Mouse (Mus musculus): ENCODE results near the gene Parvb.
"Not testable (repeated sequence)": the region's sequence is repeated elsewhere in the genome, so short reads cannot be mapped to it uniquely, and the experiment has no call there.

The Parvb gene

GRCm38 (mm10) chr15:84256864-84257263 lies 25.0 kb downstream of the Parvb start:
- DNase-seq (ENCODE audit: low spot score in 2 of 2): no peak

DNA sequence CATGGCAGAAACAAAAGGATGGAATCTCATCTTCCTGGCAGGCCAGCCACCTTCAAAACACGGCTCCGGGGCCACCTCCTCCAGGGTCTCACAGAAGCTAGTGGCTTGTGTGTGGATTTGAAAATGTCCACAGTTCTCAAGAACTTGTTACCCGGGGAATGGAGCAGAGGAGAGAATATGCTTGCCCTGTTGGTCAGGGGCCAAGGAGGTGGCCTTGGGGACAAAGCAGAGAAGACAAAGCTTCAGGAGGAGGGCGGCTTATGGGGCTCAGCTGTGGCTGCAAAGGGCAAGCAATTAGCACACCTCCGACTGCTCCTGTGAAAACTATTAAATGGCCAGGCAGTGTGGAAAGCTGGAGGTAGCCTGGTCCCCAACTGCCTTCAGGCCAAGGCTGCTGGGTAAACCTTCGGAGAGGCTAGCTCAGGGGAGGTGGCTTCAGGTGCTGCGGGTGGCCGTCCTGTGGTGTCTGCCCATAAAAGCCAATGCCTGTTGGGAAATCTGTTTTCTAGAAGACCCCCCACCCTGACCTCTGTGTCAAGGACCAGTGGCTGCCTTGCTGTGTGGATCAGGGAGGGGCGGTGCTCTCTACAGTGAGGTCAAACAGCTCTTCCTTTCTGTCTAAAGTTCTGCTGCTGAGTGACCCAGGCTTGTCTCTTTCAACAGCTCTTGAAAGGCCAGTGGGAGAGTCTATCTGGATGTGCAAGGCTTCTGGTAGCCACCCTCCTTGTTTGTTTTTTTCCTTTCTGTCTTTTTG lies 26.9 kb downstream of the Parvb start:
- no peak for DNase-seq (ENCODE audit: low spot score in 2 of 2)

- peak; percentile 49 to 55 for DNase-seq (ENCODE audit: low spot score in 2 of 2)
Measured at GRCm38 (mm10) chr15:84260123-84260822, 28.4 kb downstream of the Parvb start.

GRCm38 (mm10) chr15:84262630-84263029 lies 30.8 kb downstream of the Parvb start:
- no peak for DNase-seq (ENCODE audit: low spot score in 2 of 2)

- DNase-seq (ENCODE audit: low spot score in 2 of 2): no peak
Measured at GRCm38 (mm10) chr15:84263573-84263972, 31.7 kb downstream of the Parvb start.

GRCm38 (mm10) chr15:84265141-84265540 lies 33.3 kb downstream of the Parvb start:
- DNase-seq (ENCODE audit: low spot score in 2 of 2): no peak

- no peak for DNase-seq (ENCODE audit: low spot score in 2 of 2)
Measured at GRCm38 (mm10) chr15:84266290-84266689, 34.4 kb downstream of the Parvb start.

GRCm38 (mm10) chr15:84267720-84268260 lies 35.9 kb downstream of the Parvb start:
- no peak for DNase-seq (ENCODE audit: low spot score in 2 of 2)

DNA sequence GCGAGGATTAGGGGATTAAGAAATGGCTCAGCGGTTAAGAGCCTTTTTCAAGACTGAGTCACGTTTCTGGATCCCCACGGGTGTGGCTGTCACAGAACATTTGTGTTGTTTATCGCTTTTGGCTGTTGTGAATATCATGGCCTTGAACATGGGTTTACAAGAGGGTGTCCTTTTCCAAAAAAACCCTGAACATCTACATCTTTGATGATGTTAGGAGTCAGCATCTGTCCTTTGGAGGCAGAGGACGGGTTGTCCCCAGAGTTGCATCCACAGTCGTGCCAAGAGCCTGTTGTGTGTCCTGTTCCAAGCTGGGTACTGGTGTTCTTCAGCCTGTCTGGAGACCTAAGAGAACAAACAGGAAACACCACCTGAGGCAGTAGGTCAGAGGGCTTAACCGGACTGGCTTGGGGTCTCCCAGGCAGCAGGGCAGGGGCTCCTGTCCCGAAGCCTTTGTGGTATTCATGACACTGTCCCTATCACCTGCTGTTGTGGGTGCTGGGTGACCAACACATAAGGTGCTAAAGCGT lies 37.3 kb downstream of the Parvb start:
- no peak for DNase-seq (ENCODE audit: low spot score in 2 of 2)

DNA sequence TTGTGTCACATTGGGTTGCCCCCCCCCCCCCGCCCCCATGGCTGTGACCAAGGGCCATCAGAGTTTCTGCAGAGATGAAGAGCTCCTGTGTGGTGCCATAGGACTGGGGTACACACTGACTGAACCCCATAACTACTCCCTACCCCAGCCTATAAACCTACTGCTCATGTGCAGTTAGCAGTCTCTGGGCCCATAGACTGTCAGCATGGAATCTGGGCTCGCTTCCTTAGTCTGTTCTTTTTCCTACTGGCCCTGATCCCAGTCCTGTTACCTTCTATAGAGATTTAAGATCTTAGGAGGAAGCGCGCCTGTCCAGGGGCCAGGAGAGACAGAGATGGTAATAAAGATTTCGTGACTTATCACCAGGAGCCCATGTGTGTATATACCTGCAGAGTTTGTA lies 38.2 kb downstream of the Parvb start:
- DNase-seq (ENCODE audit: low spot score in 2 of 2): no peak

DNA sequence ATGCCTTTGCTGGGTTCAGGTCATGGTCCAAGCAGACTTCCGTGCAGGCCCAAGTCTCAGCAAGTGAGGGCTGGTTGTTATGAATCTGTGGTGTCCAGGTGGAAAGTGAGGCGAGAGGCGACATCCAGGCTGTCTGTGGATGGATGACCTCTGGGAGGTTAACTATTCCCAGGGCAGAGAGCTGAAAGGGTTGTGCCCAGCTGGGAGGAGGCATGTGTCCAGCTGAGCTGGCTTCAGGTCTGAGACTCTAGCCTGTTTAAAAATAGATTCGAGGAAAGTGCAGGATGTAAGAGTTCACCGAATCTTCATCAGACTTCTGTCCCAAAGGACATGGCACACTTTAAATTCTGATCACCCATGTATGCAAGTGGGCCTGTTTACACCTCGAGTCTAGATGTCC lies 38.6 kb downstream of the Parvb start:
- no peak for DNase-seq (ENCODE audit: low spot score in 2 of 2)

- no peak for DNase-seq (ENCODE audit: low spot score in 2 of 2)
Measured at GRCm38 (mm10) chr15:84276066-84276465, 44.2 kb downstream of the Parvb start.

DNA sequence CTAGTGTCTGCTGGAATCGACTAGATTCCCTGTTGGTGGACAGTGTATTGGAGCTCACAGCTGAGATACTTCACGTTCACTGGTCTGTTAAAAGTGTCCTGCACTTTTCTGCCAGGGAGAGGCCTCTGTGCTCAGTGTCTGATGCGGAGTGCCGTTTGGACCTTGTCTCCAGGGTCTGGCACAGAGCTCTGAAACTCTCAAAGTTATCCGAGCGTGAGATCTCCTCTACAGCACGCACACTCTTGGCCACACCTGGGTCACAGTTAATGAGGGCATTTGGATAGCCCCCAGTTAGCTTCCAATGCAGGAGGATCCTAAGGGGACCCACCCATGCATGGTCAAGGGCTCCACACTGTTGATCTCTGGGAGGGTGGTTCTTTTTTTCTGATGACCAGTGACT lies 46.2 kb downstream of the Parvb start:
- DNase-seq (ENCODE audit: low spot score in 2 of 2): no peak

- no peak for DNase-seq (ENCODE audit: low spot score in 2 of 2)
Measured at GRCm38 (mm10) chr15:84278656-84279055, 46.8 kb downstream of the Parvb start.

- DNase-seq (ENCODE audit: low spot score in 2 of 2): no peak
Measured at GRCm38 (mm10) chr15:84280309-84280708, 48.5 kb downstream of the Parvb start.

- DNase-seq (ENCODE audit: low spot score in 2 of 2): no peak
Measured at GRCm38 (mm10) chr15:84280712-84281347, 49.0 kb downstream of the Parvb start.

DNA sequence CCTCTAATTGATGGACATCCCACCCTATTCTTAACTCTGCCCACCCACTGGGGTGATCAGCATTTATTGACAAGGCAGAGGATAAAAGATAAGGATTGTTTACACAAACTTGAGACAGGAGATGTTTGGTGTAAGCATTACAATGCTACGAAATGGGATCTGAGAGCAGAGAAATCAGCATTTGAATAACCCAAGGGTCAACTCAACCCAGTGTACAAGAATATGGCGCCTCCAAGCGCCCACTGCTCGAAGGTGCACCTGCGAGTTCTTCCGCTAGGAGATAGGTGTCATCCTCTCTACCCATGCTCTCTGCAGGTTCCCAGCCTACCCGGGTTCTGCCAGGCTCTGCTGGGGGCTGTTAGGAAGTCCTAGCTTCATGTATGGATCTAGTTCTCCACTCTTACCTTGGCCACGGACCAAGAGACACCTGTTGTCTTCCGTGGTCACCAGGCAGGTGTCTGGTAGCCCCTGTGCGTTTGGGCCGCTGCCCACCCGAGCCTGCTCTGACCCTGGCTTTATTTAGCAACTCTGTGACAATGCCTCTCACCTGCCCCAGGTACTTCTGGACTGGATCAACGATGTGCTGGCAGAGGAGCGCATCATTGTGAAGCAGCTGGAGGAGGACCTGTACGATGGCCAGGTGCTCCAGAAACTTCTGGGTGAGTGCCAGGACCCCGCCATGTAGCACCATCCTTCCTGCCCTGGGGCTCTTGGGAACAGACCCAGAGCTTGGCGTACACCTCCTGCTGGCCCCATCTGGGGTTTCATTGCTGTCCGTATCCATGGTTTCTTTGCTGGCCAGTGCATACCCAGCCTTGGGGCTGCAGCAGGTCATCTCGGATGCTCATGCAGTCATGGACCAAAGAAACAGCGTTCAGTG lies 50.6 kb downstream of the Parvb start:
- DNase-seq (ENCODE audit: low spot score in 2 of 2): no peak

GRCm38 (mm10) chr15:84284059-84284458 lies 52.2 kb downstream of the Parvb start:
- DNase-seq (ENCODE audit: low spot score in 2 of 2): peak; percentile 27 to 50

GRCm38 (mm10) chr15:84285453-84285852 lies 53.6 kb downstream of the Parvb start:
- no peak for DNase-seq (ENCODE audit: low spot score in 2 of 2)

DNA sequence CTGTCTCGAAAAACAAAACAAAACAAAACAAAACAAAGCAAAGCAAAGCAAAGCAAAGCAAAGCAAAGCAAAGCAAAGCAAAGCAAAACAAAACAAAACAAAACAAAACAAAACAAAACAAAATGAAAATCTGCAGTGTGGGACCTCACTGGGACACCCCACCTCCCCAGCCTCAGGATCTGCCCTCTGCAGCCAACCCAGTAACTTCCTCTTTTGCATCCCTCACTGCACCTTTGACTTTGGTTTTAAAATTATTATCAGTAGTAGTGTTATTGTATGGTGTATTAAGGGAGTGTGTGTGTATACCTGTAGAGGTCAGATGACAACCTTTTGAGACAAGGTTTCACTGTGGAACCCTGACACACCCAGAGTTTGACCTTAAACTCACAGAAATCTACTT lies 57.1 kb downstream of the Parvb start:
- DNase-seq (ENCODE audit: low spot score in 2 of 2): not testable (repeated sequence)

DNA sequence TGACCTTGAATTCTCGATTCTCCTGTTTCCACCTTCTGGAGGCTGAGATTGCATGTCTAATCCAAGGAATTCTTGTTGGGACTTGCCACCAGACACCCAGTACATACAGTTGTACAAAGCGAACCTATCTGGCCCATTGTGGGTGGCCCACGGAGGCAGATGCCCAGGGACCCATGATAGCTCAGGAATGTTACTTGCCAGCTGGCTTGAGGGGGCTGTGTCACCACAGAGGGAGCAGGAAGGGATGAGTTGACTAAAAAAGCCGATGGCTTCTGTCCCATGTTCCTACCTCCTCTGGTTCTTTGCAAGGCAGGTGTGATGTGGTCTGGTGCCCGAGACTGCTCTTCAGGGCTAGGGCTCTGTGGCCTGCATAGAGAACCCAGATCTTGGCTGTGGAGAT lies 59.3 kb downstream of the Parvb start:
- DNase-seq (ENCODE audit: low spot score in 2 of 2): no peak
